Mouse (Mus musculus) lung, adult 2 months (tissue): ENCODE data around the gene Ace. TPM values are rescaled to one million over a fixed set of nuclear protein-coding genes. Genes with fewer than 3 reads are reported as not detected.

Experiments used
- DNase-seq: peaks from one replicate; pipeline ENCODE4 v3.0.0; 2022
- H3K4me1 ChIP-seq: fragments of 200-500 bp; 2 replicates; pipeline ENCODE4 v1.6.1; 2011; ENCODE audit warnings: low read length; ENCODE audit not compliant: control insufficient read depth, insufficient read depth
- H3K4me3 ChIP-seq: fragments of 200-500 bp; replicated peaks from 2 replicates; pipeline ENCODE3; 2011; ENCODE audit warnings: low read depth, mild to moderate bottlenecking, control low read depth, low read length; ENCODE audit errors: extremely low read depth
- CTCF ChIP-seq: fragments of 200-500 bp; IDR thresholded peaks from 2 replicates; pipeline ENCODE4 v1.5.1; 2011; ENCODE audit warnings: mild to moderate bottlenecking, low read length, control low read depth; ENCODE audit not compliant: insufficient read depth
- POLR2A ChIP-seq: fragments of 200-500 bp; IDR thresholded peaks from 2 replicates; pipeline ENCODE4 v1.6.1; 2011; ENCODE audit warnings: low read depth, mild to moderate bottlenecking, control low read depth, low read length, borderline replicate concordance; ENCODE audit errors: extremely low read depth
- WGBS: fragments of 180-500 bp; shearing (Covaris S2); methylation state at CpG from one replicate; pipeline ENCODE4 v1.1.7; 2018; 5-methylcytosine and 5-hydroxymethylcytosine counted together
- polyA plus RNA-seq: library from polyadenylated mRNA; depleted of rRNA; stranded (reverse); fragments of >200 nt; gene quantifications from 2 replicates; pipeline ENCODE4 v1.2.3, GENCODE M21; 2012; rRNA removed

The Ace gene
- polyA plus RNA-seq, result 704 and 832 TPM in 2 replicates

DNA sequence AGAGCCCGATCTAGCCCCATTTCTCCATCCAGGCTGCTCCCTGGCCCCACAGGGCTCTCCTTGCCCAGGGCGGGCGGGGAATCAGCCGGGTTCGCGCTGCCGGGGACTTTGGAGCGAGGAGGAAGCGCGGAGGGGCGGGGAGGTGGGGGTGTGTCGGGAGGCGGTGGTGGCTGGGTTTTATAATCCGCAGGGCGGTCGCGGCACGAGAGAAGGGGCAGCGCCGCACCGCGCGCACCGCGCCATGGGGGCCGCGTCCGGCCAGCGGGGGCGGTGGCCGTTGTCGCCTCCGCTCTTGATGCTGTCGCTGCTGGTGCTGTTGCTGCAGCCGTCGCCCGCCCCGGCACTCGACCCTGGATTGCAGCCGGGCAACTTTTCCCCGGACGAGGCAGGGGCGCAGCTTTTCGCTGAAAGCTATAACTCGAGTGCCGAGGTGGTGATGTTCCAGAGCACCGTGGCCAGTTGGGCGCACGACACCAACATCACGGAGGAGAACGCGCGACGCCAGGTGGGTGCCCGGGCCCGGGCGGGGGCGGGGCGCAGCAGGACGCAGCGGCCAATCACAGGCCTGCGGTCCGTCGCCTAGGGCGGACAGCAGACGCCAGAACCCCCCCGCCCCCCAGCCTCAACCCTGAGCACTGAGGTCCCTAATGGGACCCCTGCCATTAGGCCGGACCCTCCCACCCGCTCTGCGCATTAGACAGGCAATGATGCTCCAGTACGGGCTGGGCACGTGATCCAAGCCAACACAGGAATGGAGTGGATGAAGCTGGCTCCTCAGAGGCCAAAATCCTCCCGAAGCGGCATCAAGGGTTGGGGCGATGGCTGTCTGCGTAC lies at the start of gene Ace:
Gene Ace, plus strand, starts transcription at position 205 of the 834 bp plus-strand sequence.
- under 1% methylated on average over 76 of the region's 76 CpGs for WGBS
- DNase-seq, result peak; percentile 38

DNA sequence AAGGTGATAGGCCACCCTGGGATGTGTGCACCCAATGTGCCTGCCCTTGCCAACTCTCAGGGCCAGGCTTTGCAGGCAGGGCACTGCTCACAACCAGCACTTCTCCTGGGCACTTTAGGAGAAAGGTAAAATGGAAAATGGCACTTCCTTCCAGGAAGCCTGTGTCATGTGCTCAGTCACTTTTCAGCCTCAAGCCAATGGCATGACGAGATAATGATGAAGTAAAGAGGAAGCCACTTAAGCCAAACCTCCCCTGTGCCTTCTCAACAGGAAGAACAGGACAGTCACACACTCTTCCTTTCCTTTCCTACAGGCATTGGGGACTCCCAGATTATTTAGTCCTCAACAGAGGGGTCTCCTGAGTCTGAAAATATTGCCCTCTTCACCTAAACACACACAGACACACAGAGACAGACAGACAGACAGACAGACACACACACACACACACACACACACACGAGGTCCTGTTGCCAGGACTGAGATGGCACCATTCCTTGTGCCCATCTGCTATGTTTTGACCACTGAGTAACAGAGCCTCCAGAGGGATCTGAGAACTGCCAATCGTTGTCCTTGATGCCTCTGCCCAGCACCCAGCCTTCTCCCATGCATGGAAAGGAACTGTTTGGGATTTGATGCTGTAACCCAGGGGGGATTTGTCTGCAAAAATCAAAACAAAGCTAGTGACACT lies 47.5 kb upstream of the Ace start:
- WGBS, result 74% methylated on average over 3 of the region's 3 CpGs
- no peak overlapping the region for H3K4me3 ChIP-seq

More for the DNA sequence above, at the start of gene Ace:
- TF ChIP-seq POLR2A (peak; percentile 74), CTCF (no peak)
- H3K4me1 ChIP-seq, result peaks cover 6% of the 10 kb centered on the region
- peak within 1 kb of the TSS; percentile 93 for H3K4me3 ChIP-seq

DNA sequence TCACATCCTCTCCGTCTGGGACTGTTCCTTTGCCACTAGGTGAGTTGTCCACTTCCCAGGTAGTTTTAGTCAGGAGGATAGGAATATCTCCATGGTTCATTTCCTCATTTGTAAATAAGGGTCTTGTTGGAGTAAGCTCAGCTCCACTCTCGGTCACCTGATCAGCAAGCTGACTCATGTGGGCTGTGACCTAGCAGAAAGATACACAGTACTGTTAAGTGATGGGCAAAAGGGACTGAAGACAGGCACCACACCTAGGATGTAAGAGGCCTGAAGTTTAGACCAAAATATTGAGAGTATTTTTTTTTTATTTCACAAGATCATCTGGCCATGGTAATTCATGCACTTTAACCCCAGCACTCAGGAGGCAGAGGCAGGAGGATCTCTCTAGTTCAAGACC lies 46.9 kb upstream of the Ace start:
- Histone ChIP-seq H3K4me3 (no peak overlapping the region), H3K4me1 (no peaks in the 10 kb centered on the region)
- 89% methylated on average over 2 of the region's 2 CpGs for WGBS
- no peak for TF ChIP-seq POLR2A
- TF ChIP-seq CTCF, result no peak
- no peak for DNase-seq

More for the DNA sequence above, 47.5 kb upstream of the Ace start:
- no peaks in the 10 kb centered on the region for H3K4me1 ChIP-seq
- DNase-seq, result no peak
- TF ChIP-seq CTCF (no peak), POLR2A (no peak)

DNA sequence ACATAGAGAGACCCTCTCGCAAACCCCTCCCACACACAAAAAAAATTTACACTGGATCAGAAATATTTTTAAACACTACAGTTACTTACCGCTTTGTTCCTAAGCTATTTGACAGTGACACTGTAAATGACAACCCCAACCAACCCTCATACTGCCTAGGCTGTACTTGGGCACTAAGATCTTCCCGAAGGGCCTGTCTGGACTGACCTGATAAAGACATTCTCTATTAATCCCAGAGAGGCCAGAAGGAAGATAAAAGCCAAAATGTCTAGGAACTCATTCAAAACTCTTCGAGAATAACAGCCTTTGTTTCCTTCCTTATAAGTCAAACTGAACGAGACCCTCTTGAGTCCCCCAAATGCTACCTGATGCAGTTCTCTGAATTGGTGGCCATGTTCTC lies 46.5 kb upstream of the Ace start:
- 88% methylated on average over 5 of the region's 5 CpGs for WGBS

DNA sequence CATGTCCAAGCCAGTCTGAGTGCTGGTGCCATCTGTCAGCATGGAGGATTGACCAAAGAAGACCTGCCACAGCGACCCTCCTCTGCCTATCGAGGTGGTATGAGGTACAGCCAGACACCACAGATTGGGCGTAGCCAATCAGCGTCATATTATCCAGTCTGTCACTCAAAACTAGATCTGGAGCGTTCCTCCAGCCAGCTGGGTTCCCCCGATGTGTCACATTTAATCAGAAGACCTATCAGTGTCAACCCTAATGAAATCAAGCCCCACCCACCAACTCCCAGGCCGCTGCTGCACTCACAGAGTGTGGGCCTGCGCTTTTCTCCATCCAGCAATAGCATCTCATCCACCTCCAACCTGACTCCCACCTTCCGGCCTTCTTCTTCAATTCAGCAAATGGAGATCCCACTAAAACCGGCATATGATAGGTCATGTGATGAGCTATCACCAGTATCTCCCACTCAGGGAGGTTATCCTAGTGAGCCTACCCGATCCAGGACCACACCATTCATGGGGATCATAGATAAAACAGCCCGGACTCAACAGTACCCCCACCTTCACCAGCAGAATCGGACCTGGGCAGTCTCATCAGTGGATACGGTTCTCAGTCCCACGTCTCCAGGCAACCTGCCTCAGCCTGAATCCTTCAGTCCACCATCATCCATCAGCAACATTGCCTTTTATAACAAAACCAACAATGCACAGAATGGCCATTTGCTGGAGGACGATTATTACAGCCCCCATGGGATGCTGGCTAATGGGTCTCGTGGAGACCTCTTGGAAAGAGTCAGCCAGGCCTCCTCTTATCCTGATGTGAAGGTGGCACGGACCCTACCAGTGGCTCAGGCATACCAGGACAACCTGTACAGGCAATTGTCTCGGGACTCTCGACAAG lies 44.7 kb upstream of the Ace start:
- no peak for DNase-seq
- TF ChIP-seq CTCF (no peak), POLR2A (no peak)
- H3K4me1 ChIP-seq, result peaks cover 3% of the 10 kb centered on the region
- 92% methylated on average over 20 of the region's 20 CpGs for WGBS
- H3K4me3 ChIP-seq, result no peak overlapping the region

More for the DNA sequence above, 46.5 kb upstream of the Ace start:
- no peaks in the 10 kb centered on the region for H3K4me1 ChIP-seq
- TF ChIP-seq CTCF, result no peak
- no peak for TF ChIP-seq POLR2A
- no peak overlapping the region for H3K4me3 ChIP-seq
- DNase-seq, result no peak

DNA sequence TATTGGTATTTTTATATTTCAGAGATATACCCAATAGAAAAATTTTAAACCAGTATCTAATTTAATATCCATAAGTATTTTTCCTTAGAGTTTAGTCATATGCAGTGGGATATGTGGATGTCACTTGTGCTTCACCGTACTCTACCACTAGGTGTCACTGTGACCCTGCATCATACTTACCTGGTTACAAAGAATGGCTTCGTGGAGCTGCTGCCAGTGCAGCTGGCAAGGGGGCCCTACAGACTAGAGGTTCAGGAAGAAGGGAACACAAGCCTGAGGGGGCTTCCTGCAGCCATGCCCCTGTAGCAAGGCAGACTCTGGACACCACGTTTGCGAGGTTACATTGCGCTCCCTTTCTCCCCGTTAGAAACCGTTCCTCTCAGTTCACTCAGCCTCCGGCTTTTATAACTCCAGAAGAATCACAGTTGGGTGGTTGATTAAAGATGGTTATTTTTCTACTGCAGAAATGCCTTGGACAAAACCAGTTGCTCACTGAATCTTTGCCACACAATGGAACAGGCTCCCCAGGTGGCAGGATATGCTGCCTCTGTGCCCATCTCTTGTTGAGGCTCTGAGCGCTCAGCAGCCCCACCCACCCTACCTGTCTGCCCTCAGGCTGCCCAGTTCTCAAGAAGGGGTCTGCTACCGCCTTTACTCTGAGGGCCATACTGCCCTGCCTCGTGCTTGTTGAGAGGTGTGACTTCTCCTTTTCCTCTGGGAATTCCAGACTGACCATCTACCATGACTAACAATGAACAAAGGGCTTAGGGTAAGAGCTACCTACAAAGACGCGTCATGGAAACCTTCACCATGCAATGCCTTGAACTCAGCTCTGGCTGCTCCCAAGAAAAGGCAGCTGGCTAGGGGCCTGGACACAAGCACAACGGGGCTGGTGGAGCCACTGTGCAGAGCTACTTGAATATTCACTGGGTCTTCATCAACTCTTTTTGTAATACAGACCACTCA lies 40.4 kb upstream of the Ace start:
- TF ChIP-seq POLR2A, result no peak
- peak; percentile 57 for TF ChIP-seq CTCF
- Histone ChIP-seq H3K4me3 (no peak overlapping the region), H3K4me1 (peaks cover 3% of the 10 kb centered on the region)
- WGBS, result 58% methylated on average over 14 of the region's 14 CpGs
- peak; percentile 71 for DNase-seq

DNA sequence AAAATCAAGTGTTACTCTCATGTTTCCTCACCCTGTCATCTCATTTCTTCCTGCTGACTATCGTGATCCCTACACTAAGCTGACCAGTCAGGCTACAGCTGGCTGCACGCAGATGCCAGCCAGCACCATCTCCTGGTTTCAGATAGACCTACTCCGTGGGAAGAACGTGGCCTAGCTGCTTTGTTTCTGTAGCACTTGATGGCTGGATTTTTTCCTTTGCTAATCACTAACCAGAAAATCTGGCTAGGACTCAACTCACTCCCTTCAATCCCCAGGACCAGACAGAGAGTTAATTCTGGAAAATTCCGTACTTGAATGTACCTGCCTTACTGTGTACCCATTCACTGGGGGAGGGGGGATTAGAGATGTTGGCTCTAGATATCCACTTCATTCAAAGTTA lies 39.6 kb upstream of the Ace start:
- peaks cover 3% of the 10 kb centered on the region for H3K4me1 ChIP-seq
- 63% methylated on average over 5 of the region's 5 CpGs for WGBS
- no peak overlapping the region for H3K4me3 ChIP-seq
- no peak for DNase-seq
- TF ChIP-seq POLR2A (no peak), CTCF (no peak)

DNA sequence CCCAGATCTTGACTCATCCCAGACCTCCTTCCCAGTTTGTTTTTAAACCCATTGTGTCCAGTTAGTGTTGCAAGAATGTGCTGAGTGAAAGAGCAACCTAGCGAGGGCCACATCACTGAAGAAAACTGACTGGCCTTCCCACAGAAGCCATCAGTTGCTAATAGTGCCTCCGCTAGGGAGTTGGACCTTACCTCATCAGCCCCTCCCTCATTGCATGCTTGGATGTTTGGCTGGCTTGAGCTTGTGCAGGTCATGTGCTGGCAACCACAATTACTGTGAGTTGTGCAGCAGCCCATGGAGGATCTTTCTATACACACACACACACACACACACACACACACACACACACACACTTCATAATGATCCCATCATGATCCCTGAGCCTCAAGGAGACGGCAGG lies 36.4 kb upstream of the Ace start:
- Histone ChIP-seq H3K4me1 (peaks cover 21% of the 10 kb centered on the region), H3K4me3 (no peak overlapping the region)
- no peak for TF ChIP-seq CTCF
- no peak for TF ChIP-seq POLR2A
- 65% methylated on average over 3 of the region's 3 CpGs for WGBS
- DNase-seq, result no peak

DNA sequence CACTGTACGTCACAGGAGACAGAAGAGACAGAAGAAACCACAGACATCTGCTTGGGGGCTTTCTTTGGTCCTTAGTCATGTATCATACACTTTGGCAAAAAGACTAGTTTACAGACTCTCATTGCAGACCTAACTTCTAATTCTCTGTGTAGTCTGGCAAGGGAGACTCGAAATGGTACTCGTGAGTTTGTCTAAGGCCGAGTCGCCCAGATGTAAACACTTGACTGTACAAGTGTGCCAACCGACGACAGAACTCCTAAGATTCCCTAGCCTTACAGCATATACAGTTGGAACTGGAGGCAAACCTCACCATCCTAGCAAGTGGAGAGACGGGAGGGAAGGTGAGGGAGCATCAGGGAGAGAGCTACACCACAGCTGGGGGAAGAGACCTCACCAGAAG lies 34.0 kb upstream of the Ace start:
- TF ChIP-seq POLR2A, result no peak
- TF ChIP-seq CTCF, result no peak
- H3K4me1 ChIP-seq, result peaks cover 24% of the 10 kb centered on the region
- 54% methylated on average over 8 of the region's 8 CpGs for WGBS
- H3K4me3 ChIP-seq, result no peak overlapping the region
- peak; percentile 39 for DNase-seq
